Mouse (Mus musculus): Measurements from ENCODE around the gene Rimbp2.

DNA sequence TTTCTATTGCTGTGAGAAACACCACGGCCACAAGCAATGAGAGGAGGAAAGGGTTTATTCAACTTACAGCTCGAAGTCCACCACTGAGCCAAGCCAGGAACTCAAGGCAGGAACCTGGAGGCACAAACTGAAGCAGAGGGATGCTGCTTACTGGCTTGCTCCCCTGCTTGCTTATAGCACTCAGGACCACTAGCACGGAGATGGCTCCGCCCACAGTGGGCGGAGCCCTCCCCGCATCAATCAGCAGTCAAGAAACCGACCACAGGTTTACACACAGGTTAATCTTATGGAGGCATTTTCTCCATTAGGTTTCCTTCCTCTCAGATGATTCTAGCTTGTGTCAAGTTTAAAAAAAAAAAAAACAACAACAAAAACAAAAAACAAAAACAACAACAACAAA is 27.6 kb upstream of the Rimbp2 start:
- no peak for TF ChIP-seq POLR2A (IDR thresholded peaks at IDR 0.05; ENCODE audit: control insufficient read depth, low read depth, low read length)
- TF ChIP-seq CTCF (IDR thresholded peaks at IDR 0.05; ENCODE audit: control insufficient read depth, insufficient read depth, insufficient replicate concordance, low read depth, low read length), result no peak

Data from testis, adult 2 months (tissue).